Mouse (Mus musculus) large intestine, adult 2 months (tissue): ENCODE results near the gene Plcb1. TPM values are rescaled to one million over a fixed set of nuclear protein-coding genes. Genes with fewer than 3 reads are reported as not detected.

Experiments used
- DNase-seq: peaks from one replicate; pipeline ENCODE4 v3.0.0-alpha.2; 2012; ENCODE audit warnings: low read depth, low spot score
- WGBS: fragments of 180-500 bp; shearing (Covaris S2); methylation state at CpG from one replicate; pipeline ENCODE4 v1.1.7; 2018; 5-methylcytosine and 5-hydroxymethylcytosine counted together
- polyA plus RNA-seq: library from polyadenylated mRNA; depleted of rRNA; stranded (reverse); fragments of >200 nt; gene quantifications from 2 replicates; pipeline ENCODE4 v1.2.3, GENCODE M21; 2012

The Plcb1 gene
- polyA plus RNA-seq, 1 experiment, result 0.68 TPM

GRCm38 (mm10) chr2:135152289-135152688, 366.4 kb downstream of the Plcb1 start:
- WGBS, result 67% methylated on average over 7 of the region's 7 CpGs
- no peak for DNase-seq

DNA sequence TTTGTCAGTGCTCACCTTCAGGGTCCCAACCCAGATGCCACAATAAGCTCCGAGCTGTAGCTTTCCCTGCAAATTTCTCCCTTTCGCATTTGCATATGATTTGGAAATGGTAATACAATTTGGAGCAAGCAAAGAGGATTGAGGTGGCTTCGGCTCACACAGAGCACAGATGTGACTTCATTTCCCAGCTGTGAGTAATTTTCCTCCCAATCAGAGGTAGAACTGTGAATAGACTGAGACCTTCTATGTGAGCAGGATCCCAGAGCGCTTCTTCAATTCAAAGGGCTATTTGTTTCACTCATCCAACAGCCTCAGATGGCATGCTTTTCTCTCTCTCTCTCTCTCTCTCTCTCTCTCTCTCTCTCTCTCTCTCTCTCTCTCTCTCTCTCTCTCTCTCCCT, 367.4 kb downstream of the Plcb1 start:
- WGBS, result 67% methylated on average over 4 of the region's 4 CpGs
- no peak for DNase-seq

GRCm38 (mm10) chr2:135156055-135156454, 370.2 kb downstream of the Plcb1 start:
- DNase-seq, result no peak
- WGBS, result 85% methylated on average over 7 of the region's 7 CpGs

GRCm38 (mm10) chr2:135157961-135158360, 372.1 kb downstream of the Plcb1 start:
- 98% methylated on average over 2 of the region's 2 CpGs for WGBS
- no peak for DNase-seq

- DNase-seq, result no peak
- WGBS, result 92% methylated on average over 4 of the region's 4 CpGs
Observed at GRCm38 (mm10) chr2:135161673-135162072, 375.8 kb downstream of the Plcb1 start.

GRCm38 (mm10) chr2:135165512-135165911, 379.6 kb downstream of the Plcb1 start:
- WGBS, result 67% methylated on average over 3 of the region's 3 CpGs
- DNase-seq, result no peak

GRCm38 (mm10) chr2:135175544-135175943, 389.7 kb downstream of the Plcb1 start:
- WGBS, result 43% methylated on average over 4 of the region's 4 CpGs
- no peak for DNase-seq

DNA sequence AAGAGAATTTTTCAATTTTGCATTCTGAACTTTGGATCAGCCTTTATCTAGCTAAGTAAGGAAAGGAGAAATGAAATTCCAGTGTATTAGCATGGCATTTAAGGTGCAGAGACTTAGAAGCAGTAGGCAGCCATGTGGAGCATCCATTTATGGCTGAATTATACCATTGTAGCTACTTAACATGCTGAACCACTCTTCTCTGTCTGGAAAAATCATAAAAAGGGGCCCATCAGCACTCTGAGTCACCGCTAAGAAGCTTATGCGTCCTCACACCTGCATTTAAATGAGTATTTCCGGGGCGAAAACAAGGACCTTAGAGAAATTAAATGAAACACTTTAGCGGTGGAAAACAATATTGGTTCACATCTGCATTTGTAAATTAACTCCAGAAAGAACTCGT, 401.8 kb downstream of the Plcb1 start:
- WGBS, result 43% methylated on average over 6 of the region's 6 CpGs
- DNase-seq, result no peak

DNA sequence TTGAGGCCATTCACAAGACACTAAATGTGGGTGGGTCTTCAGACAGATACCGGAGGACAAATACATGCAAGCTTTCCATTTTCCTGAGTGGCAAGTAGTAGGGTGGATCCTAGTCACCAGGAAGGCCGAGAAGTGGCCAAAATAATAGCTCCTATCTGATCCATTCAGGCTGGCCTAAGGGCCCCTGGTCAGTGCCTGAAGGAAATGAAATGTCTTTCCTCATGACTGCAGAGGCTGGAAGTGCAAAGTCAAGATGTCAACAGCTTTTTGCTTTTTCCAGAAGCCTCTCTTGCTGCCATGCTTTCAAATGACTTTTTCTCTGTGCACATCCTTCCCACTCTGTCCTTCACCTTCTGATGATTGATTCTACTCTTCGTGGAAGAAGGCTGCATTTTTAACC, 415.0 kb downstream of the Plcb1 start:
- DNase-seq, result no peak
- WGBS, result 85% methylated on average over 3 of the region's 3 CpGs

GRCm38 (mm10) chr2:135202390-135202789, 416.5 kb downstream of the Plcb1 start:
- no peak for DNase-seq
- 78% methylated on average over 4 of the region's 4 CpGs for WGBS

DNA sequence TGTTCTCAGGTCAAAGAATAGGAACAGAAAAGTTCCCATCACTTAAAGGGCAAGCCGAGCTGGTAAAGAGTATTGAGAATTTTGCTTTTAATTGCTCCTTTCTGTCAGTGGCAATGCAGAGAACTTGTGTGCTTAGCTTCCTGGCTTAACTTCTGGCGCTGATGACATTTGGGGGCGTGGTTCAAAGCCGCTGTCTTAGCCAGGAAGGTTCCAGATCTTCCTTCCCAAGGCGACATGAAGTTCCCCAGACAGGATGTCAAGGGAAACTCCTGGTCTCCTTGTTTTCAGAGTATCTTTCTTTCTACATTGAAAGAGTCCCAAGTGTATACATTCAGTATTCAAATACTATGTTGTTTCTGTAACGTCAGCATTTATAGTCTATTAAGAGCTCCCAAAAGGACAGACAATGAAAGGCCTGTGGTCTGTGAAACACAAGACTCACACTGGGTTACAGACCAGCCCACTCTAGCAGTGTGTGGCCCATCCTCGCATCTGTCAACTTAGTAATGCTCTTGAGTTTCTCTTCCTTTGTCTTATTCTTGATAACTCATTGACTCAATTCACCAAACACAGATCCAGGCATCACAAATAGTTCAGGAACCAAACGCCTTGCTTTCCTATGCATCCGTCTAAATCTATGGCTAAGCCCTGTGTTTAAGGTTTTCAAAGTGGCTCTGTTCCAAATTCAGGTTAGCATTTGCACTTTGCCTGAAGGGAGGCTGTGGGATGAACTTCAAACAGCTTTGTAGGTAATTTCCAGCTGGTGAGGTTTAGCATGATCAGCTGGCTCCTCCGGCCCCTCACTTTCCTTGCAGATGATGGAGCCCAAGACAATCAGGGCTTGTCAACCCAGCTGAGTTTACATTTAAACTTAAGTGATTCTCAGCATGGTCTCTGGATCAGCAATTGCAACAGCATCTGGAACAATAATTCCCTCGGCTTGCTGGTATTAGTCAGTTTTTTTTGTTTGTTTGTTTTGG, 418.6 kb downstream of the Plcb1 start:
- no peak for DNase-seq
- WGBS, result 83% methylated on average over 11 of the region's 11 CpGs

DNA sequence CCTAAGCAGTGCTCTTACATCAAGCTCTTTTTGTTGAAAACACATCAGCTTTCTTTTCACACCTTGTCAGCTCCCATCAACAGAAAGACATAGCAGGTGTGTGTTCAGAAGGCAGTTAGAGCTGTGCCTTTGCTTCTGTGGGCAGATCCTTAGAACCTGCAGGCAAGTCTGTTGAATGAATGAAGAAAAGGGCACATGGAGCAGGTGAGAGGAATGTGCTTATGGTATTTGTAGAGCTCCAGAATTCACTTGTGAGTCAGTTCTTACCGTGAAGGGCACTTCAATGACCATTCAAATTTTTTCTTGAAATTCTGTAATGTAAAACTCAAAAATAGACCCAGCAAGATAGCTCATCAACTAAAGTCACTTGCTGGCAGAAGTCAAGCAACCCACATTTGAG, 423.0 kb downstream of the Plcb1 start:
- DNase-seq, result no peak
- 76% methylated on average over 1 of the region's 1 CpGs for WGBS

GRCm38 (mm10) chr2:135214746-135215448, 429.0 kb downstream of the Plcb1 start:
- 64% methylated on average over 4 of the region's 4 CpGs for WGBS
- DNase-seq, result no peak

DNA sequence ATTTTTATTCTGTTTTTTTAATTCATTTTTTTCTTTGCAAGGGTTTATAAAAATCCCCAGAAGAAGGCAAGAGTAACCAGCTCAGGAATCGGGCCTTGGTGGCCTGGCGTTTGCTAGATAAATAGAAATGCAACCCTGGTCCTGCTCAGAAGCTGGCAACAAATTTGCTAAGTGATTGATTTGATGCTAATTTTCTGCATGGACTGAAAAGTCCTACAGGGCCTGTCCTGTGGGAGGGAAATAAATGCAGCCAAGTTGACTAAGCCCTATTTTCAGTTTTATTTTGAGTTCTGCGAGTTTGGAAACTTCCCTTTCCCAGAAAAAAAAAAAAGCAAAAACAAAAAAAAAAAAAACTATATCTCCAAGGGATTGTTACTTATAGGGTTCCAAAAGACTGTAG, 433.5 kb downstream of the Plcb1 start:
- WGBS, result 68% methylated on average over 3 of the region's 3 CpGs
- no peak for DNase-seq

DNA sequence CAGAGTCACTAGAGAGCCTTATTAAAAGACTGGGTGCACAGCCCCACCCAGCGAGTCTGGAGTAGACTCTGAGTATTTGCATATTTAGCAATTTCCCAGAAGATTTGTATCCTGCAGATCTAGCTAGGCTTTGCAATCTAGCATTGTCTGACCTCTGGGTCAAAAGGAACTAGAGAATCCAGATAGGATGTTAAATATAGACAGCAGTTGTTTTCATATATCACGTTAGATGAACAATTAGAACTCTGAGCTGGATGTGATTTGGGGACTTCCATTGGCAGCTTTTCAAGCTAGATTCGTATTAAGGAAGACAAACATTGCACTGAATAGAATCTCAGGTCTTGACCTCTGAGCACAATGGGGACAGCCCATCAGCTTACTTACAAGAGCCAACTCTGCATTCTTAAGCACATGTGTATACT, 439.7 kb downstream of the Plcb1 start:
- no peak for DNase-seq
- WGBS, result 34% methylated on average over 3 of the region's 3 CpGs

- WGBS, result 43% methylated on average over 3 of the region's 3 CpGs
- no peak for DNase-seq
Observed at GRCm38 (mm10) chr2:135230262-135230661, 444.4 kb downstream of the Plcb1 start.

DNA sequence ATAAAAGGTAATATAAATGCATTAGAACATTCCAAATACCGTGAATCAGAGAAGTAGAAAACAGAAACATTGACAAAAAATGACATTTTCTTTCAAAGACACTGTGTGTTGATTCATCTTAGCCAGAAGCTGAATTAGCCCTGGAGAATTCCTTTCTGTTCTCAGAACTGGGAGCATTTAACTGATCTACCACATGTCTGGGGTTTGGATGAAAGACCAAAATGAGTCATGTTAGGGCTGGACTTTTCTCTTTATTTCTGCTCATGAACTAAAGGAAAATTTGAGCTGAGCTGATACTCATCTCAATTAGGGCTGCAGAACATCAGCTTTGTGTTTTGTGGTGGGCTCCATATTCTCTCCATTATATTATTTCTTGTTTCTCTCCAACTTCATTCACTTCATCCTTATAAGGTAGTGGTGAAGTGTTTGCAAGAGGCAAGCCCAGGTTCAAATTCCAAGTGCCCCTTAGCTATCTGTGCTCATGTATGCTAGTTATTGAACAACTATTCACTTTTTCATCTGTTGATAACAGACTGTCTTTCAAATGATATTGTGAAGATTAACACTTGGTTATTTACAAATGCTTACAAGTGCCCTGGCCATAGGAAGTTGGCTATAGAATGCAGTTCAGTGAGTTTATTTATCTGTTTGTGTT, 456.9 kb downstream of the Plcb1 start:
- WGBS, result 76% methylated on average over 1 of the region's 1 CpGs
- no peak for DNase-seq

GRCm38 (mm10) chr2:135243764-135244163, 457.9 kb downstream of the Plcb1 start:
- no peak for DNase-seq
- WGBS, result 39% methylated on average over 4 of the region's 4 CpGs

DNA sequence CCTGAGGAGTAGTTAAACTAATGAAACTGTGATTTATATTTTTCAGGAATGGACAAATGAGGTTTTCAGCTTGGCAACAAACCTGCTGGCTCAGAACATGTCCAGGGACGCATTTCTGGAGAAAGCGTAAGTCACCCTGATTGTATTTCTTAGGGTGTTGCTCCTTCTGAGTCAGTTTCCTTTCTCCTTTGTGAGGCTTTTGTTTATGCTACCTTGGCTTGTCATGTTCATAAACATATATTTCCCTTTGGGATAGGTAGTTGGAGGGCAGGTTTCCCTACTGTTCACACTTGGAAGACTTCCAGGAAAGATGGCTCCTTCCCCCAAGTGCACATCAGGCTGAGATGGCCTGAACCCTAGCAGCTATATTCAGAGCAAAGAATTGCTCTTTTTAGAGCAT, 464.1 kb downstream of the Plcb1 start:
- DNase-seq, result no peak

DNA sequence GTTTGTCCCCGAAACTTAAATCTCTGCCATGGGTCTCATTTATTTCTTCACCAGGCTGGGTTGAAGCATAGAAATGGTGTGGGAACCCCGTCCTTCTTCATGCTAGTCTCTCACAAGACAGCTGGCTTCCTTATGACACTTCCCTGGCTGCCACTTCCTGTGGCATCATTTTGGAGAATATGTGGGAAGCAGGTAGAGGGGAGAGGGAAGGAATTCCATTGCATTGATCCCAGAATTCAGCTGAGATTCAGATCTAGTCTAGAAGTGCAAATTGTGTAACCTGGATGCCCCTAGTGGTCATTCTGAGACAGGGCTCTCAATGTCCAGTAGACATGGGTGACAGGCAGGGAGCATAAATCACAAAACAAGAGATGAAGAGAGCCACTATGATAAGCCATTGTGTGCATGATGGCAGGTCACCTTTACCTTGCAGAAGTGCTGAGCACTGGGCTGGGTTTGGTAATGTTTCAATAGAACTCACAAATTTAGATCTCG, 466.0 kb downstream of the Plcb1 start:
- WGBS, result 89% methylated on average over 3 of the region's 3 CpGs
- DNase-seq, result no peak

More for the DNA sequence above, 464.1 kb downstream of the Plcb1 start:
- WGBS, result 84% methylated on average over 2 of the region's 2 CpGs
